Mouse (Mus musculus) kidney, postnatal 10 days (tissue): ENCODE results near the gene Sorcs3.

ENCODE experiments used
- DNase-seq: peaks from one replicate; pipeline ENCODE4 v3.0.0; 2021; ENCODE audit warnings: mixed read lengths

Gene Sorcs3

DNA sequence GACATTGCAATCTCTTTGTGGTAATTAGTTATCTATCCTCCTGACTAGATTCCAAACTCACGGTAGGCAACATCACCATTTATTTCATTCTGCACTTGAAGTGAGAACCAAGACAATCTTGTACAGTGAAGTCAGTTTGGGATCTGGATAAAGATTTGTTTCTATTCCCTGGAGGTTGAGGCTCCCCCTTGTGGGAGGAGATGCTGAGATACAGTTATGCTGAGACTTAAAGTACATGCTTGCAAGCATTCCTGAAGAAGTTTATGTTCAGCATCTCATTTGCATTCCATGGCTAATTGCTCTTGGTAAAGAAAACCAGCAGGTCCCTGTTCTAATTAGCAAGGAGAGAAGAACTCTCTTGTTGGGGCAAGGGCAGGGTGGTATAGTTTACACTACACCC, 185.7 kb downstream of the Sorcs3 start:
- peak; percentile 58 for DNase-seq

DNA sequence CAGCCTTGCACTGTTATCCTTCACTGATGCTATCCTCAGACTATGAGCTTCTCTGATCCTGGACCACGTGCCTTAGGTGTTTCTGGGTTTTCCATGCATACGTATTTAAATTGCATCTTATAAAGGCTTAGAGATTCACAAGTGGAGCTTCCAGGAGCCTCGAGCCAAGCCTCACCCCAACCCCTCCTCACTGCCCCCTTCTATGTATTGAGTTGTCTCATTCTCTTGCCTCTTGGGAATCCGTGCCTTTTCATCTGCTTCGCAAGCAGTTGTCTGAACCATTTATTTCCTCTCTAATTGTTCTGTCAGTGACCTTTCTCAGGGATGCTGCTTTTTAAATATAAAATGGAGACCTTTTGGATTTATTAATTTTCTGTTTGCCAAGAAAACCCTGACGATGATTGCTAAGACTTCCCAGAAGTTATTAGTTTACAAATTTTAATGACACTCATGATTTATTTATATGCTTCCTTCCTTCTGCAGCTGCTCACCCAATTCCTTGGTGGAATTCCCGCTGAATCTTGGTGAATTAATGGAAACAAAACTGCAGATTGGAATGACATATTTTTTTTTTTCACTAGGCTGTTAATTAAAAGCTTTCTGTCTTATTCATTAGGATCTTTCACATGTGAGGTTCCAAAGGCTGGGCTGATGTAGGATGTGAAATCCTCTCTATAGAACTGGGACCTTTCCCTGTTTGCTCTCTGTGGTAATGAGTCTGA, 199.1 kb downstream of the Sorcs3 start:
- DNase-seq = no peak

DNA sequence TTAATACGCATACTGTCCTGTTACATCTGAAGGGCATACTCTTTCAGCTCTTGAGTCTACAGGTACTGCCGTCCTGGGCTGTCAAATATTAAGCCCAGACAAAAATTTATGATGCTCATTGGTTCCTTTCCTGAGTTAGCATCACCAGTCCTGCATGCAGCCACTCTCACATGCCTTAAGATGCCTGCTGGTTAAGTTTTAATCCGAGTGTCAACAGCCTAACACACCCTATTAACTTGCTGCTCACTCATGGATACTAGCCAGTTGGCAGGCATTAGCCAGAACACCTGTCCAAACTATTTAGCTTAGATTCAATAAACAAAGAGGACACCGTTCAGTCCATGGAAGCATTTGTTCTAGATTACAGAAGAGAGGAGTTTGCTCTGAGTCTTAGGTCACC, 202.4 kb downstream of the Sorcs3 start:
- DNase-seq = peak; percentile 27

DNA sequence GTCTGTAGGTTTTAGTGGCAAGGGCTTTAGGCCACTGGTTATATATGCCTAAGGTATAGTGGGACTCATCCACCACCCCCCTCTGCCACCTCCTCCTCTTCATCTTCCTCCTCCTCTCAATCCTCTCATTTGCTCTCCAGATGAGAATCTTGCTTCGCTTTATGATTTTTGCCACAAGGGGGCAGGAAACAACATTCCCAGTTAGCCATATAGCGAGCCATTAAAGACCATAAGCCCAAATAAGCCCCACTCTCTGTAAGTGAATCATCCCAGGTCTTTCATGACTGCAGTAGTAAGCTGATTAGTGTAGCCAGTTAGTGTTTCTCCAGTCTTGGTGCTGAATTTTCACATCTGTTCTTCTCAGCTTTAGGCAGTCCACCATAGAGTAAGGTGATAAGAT, 205.5 kb downstream of the Sorcs3 start:
- peak; percentile 10 for DNase-seq

DNA sequence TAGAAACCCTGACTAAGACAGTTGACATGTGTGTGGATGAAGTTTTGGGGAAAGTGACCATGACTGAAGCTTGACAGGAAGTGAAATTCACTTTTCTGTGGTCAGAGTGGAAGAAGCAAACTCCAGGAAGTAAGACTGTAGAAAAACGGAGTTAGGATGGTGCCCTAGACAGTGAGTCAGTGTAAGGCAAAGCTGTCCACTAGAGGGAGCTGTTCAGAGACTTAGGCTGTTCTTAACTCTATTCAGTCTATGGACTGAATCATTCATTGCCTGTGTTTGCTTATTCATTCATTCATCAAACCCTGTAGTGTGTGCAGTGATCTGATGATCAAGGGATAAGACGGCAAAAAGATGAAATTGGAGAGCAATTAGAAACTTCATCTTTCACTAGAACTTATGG, 208.0 kb downstream of the Sorcs3 start:
- DNase-seq = peak; percentile 42

DNA sequence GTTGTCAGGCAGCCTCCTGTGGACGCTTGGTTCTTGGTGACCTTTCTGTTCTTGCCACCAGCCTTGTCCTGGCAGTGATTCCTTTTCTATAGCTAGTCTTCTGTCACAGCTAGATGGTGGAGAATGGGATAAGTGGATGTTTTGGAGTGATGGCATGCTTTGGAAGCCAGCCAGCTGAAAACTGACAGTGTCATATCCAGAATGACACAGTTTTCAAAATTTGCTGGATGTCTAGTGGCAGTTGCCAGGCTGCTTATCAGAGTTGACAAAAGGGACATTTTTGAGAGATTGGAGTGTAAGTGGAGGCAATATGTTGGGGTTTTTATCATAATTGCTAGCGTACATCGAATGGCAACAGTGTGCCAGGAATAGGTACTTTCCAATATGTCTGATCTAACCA, 212.5 kb downstream of the Sorcs3 start:
- DNase-seq = no peak

DNA sequence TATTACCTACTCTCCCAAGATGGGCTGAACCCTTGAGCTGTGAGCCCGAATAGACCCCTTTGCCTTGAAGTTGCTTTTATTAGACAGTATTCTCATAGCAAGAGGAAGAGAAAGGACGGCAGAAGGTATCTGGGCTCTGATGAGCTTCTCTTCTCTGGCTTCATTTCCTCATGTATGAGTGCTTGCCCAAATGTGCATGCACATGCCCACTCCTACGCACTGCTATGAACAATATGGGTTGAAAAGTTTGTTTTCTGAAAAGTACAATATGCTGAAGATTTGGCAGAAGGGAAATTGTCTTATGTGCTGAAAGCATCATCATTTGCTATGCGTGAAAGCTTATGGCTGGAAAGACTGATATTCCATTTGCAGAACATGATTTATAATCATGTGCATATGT, 223.4 kb downstream of the Sorcs3 start:
- no peak for DNase-seq

DNA sequence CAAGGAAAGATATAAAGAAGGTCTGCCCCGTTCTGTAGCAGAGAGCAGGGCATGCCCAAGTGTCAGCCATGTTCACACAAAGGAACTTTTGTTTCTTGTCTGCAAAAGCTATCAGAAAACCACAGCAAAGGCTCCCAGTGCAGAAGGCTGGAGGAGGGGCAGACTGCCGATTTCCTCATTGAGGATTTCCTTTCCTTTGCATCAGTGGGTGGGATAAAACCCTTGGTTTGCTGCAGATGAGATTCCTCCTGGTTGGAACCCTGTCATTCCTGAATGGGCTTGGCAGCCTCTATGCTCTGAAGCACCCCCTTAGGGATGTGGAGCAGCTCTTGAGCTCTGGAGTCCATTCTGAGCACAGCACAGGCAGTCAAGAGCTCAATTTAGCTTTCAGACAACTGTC, 223.9 kb downstream of the Sorcs3 start:
- no peak for DNase-seq

DNA sequence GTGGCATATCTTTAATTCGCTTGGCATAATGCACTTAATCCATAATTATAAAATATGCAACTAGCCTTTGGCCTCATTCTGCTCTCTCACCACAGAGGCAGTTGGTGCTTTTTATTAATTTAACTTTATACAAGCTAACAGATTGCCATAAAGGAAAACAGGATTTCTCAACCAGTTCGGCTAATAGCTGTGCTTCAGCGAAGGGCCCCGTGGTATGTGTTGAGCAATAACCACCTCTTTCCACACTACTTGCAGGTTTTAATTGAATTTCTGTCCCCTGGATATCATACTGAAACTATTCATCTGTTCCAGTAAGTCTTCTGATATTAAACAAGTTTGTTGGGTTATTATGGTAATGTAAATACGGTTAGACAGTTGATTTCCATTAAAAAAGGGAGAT, 224.5 kb downstream of the Sorcs3 start:
- no peak for DNase-seq

DNA sequence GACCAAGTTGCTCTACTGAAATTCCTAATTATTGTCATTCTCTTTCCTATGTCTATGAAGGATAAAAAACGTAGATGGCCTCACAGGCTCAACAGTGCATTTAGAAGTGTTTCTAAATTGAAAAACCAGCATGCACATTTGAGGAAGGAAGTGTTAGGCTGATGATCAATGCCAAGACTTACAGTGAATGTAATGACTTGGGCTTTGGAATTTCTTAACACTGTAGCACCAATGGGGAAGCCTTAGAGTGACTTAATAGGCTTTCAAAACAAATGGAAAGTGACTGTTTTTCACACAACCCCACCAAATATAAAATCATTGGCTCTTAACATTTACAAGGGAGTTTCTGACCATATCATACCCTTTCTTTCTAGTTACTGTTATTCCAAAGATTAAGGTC, 232.6 kb downstream of the Sorcs3 start:
- no peak for DNase-seq

DNA sequence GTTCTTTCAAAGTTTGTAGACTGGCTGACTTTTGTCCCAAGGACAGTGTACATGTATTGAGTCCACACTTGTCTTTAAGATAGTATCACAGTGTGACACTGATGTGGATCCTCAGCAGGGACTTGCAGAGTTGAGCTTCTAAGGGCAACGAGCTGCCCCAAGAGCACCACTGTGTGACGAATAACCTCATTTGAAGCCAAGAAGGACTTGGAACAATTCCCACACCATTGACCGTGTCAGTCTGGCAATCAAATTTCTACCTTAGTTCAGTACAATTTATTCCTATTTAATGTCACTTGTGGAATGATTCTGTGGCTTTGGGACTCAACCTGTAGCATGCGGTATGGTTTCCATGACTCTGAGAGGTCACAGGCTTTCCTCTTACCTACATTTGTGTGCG, 255.3 kb downstream of the Sorcs3 start:
- no peak for DNase-seq

DNA sequence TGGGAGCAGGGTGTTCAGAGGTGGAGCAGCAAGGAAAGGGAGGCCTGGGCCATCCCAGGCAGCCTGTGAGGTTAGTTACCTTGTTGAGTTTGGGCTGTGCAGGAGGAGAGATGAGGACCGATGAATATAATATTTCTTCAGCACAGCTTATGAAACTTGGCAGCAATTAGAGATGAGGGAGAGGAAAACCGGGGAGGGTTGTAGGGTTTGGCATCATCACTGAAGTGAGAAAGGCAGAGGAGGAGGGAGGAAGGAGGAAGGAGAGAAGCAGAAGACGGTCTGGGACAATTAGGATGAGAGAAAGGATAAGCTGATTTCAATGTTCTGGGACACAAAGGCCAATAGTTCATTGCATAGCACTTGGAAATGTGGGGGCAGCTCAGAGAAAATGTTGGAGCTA, 256.6 kb downstream of the Sorcs3 start:
- no peak for DNase-seq

DNA sequence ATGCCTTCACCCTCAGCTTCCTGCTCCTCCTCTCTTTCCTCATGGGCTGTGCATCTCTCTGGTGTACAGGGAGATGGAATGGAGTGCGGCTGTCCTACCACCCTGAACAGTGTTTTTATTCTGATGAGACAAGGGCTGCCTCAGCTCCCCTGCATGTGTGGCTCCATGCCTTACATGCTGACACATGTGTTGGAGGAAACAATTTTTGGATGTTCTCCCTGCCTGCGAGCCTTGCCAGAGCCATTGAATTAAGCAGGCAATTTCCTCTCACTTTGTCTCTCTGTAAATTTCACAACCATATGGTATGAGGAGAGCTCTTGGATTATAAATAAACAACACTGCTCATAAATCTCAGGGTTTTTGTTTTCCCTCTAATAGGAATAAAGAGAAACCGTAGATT, 257.7 kb downstream of the Sorcs3 start:
- peak; percentile 7 for DNase-seq

DNA sequence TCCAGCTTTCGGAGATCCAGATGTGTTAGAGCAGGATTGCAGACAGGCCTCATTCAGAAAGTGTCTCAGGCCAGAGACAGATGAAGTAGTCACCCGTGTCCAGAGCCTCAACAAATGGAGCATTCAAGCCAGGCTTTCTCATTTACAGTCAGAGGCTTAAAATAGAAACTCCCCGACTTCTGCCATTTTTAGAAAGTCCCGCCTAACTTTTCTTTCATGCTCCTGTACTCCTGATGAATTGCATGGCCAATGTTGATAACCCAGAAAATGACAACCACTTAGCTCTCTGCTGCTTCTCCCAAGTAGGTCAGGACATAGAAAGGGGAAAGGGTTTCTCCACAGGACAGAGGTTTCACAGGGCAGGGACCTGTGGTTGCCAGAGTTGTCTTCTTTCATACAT, 261.6 kb downstream of the Sorcs3 start:
- no peak for DNase-seq

DNA sequence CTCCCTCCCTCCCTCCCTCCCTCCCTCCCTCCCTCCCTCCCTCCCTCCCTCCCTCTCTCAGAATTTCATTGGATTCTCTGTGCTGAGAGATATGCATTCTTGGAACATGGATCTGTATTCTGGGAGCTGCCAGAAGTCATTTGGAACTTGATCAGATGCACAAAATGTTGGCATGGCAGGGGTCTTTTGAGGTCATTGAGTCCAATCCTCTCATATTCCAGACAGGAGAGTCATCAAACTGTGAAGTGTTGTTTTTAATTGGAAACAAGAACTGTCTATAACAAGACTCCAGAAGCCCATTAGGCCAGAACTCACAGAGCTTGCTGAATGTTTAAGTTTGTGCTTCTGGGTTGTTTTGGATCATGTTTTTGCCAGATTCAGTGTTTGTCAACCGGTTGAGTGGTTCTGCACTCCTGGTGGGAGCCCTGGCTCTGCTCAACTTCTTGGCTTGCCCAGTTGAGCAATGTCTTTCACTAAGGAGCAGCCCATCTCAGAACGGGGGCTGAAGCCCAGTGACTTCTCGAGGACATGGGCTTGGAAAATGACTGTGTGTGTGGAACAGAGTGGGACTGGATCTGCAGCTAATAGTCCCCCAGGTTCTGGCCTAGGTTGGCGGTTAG, 264.1 kb downstream of the Sorcs3 start:
- DNase-seq = no peak

DNA sequence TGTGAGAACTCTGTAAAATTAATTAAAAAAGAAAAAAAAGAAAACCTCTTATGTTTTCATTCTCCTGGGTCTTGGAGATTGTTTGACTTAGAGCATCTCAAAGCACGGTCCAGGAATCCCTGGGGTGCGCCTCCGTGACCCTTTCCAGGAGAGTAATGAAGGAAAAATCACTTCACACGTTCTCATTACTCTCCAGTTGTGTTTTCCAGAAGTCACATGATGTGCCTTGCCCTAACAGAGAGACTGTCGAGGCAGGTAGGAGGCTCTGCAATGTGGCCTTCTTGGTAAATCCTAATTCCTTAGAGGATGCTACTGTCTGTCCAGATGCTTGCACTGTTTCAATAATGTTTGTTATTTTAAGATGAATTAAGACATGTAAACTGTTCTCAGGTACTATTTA, 266.1 kb downstream of the Sorcs3 start:
- no peak for DNase-seq

DNA sequence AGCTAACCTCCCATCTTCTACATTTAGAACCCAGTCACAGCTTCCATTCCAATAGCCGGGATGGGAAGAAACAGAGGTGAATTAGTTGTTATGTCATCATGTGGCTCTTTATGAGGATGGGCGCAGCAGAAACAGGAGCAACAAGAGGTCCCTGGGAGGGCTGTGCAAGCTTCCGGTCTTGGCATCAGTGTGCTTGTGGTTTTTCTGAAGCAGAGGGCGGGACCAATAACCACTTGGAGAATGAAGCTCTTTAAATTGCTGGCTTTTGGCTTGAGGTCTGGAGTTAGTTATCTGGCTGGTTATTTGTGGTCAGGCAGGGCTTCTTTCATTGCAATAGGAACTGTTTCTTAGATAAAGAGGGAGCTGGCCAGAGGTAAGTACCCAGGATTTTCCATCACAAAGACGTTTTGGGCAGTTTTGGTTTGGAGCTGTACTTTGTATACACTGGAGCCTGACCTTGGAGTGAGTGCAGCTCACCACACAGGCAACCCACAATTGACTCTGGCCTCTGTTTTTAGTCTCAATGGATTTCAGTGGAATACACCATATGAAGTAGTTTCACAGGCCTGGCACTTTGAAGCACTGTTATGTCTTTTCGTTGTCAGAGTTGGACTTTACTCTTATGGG, 270.1 kb downstream of the Sorcs3 start:
- DNase-seq = no peak

DNA sequence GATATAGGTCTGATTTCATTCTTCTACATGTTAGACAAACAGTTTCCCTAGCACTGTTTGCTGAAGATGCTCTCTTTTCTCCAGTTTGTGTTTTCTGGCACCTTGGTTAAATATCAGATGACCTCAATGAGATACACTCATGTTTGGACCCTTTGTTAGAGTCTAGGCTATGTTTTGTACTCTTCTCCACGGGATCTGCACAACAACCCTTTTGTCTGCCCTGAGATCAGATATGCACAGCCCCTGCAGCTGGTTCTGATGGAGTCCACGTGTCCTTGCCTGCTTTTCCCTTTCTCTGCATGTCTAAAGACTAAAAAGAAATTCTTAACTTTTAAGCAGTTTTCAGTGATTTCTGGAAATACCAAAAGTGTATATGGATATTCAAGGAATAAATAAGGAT, 273.0 kb downstream of the Sorcs3 start:
- no peak for DNase-seq

DNA sequence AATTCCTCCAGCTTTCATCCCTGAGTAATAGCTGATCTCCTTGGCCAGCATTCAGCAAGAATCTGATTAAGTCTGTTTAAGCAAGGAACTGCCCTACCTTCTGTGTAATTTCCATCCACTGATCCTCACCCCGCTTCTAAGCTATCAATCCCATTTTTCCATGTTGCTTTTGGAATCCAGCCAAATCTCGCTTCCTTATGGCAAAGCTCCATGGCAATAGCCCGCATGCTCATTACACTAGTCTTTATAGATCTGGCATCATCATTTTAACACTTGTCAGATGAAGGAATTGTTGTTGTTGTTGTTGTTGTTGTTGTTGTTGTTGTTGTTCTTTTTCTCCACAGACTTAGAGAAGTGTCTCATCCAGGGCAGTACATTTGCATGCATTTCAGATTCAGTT, 277.1 kb downstream of the Sorcs3 start:
- DNase-seq = no peak

DNA sequence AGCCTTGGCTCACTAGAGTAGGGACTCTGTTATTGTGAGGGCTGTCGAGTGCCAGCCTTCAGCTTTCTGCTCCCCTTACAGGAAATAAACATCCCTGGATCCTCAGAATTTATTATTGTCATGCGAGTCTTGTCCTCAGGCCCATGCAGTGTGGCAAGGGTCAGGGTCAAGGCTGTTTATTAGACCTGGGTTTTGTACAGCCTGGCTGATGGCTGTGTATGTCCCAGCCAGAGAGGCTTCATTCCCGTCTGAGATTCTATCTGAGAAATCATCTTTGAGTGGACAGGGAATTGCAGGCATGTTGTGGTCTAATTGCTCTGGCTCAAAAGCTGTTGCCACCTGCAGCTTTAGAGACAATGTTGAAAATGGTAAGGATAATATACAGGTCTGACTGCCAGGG, 285.3 kb downstream of the Sorcs3 start:
- DNase-seq = no peak

DNA sequence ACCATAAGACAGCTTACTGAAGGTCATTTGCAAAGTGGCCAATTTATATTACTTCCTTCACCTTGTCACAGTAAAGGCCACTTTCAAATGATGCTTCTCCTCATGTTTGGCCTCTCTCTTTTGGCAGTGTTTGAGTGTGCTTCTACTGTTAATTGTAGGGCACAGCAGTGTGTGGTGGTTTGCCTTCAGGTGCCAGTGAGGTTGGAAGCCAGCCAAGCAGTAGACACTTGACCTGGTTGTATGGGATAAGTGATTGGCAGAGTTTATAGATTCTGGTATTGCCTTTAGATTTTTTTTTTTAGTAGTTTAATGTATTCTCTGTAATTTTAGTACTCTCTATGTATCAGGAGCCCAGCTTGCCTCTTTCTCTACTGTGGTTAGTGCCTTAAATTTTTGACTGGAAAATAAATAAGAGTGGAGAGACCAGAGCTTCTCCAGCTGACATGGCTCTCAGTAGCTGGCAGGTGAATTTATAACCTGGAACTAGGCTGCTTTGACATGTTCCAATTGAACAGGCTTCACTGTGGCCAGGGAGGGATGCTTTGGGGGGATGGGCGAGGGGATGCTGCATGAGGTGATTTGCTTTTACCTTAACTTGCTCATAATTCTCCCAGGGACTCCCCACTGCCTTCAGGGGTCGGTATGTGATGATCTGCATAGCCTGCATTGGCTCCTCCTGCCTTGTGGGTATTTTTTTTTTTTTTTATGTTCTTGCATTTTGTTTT, 298.2 kb downstream of the Sorcs3 start:
- peak; percentile 20 for DNase-seq

DNA sequence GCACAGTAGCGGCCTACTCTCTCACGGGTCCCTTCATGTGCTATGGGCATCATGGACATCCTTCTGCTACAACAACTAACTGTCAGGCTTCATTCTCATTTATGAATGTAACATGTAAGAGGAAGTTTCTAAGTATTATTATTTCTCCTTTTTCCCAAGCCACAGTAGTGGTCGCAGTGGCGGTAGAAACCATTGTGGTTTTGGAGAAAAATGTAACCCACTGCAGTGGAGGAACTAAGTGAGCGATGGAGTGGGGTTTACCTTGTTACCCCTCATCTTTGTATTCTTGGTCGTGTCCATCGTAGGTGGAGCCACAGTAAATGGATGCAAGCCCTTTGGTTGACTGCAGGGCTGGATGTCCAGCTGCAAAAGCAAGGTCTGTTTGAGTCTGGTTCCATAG, 318.0 kb downstream of the Sorcs3 start:
- DNase-seq = no peak

DNA sequence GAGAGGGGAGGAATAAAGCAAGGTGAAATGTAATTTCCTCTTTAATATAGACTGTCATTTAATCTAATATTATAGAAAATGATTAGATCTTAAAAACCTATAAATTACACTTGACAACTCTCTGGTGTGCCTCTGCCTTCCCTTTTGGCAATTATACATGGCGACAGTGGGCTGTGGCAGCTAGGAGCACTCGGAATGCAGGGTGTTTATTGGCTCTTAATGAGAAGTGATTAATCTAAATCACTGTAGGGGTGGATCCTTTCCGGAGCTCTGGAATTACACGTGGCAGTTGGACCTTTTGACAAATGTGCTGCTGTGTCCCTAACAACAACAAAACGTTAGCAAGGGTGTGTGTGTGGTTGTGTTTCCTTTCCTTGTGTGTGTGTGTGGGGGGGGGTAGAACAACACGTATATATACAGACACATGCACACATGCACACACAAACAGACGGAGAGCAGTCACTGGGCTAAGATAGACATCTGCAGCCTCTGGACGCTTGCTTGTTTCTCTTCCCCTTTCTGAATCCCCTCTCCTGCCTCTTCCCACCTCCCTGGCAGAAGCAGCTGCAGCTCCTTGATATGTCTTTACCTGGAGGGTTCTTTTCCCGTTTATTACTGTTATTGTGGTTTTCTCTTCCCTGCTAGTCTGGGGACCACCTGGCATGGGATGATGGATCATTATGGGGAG, 318.8 kb downstream of the Sorcs3 start:
- no peak for DNase-seq
